Mouse (Mus musculus) spleen, postnatal 4 days (tissue): ENCODE data around the gene Satb2.

ENCODE experiments used
- DNase-seq, 2 experiments: peaks; one replicate each; pipeline ENCODE4 v3.0.0; 2022; ENCODE audit warnings: low spot score in 2 of 2

Gene Satb2

DNA sequence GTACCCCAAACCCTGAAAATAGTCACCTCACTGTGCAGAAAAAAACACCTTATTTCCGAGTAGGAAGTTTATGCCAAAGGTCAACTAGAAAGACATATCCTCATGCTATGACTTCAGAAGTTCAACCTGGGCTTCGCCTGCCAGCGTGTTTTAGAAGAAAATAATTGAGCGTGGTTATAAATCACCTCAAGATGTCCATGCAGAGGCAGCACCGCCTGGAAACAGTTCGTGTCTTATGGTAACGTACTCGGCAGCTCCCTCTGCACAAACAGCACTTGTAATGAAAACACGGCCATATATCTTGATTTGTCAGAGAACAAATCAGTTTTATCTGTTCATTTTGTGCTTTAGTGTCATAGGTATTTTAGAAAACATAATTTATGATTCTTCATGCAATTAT, 44.6 kb downstream of the Satb2 start:
- DNase-seq = no peak

DNA sequence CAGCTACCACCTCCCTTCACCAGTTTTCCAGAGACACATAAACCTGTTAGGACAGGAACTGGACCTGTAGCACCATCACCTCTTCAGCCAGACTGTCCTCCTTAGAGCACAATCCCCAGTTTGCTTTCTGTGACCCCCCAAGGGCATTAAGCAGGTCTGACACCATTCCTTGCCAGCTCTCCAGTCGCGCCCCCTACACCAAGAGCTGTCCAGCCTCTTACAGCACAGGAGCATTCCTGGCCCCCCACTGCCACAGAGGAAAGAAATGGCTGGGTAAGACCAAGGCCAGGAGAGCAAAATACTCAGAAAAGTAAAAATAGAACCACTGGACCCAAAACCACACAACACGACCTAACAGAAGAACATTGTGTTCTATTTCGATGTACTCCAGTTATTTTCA, 48.4 kb downstream of the Satb2 start:
- DNase-seq = no peak

DNA sequence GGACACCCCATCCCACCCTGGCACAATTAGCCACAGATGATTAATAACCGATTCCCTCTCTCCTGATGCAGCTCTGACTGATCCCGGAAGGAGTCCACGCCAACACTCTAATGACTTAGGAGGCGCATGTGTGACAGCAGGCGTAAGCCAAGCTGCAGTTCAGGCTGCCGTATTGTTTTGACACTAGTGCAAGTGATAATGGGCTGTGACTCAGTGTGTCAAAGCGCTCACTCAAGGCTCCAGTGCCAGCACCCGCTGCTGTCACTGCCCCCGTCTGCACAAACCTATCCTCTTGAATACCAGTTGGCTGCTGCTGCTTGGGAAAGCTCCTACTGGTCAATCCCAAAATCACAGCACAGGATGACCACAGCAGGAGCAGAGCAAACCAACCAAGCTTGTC, 49.7 kb downstream of the Satb2 start:
- no peak for DNase-seq

DNA sequence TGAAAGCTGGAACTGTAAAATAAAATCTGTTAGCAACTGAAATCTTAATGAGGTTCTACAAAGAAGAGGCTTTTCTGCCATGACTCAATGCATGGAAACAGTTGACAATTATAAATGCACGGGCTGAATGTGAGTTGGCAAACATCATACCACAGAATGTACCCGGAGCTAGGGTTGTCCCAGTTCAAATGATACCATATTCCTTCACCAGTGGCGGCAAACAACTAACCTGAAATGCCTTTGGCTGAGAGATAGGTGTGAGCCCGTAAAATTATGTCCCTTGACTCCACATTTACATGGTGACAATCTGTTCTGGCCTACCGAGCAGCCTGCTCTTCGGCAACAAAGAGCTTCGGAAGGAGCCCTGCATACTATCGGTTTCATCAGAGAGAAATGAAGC, 58.0 kb downstream of the Satb2 start:
- no peak for DNase-seq

DNA sequence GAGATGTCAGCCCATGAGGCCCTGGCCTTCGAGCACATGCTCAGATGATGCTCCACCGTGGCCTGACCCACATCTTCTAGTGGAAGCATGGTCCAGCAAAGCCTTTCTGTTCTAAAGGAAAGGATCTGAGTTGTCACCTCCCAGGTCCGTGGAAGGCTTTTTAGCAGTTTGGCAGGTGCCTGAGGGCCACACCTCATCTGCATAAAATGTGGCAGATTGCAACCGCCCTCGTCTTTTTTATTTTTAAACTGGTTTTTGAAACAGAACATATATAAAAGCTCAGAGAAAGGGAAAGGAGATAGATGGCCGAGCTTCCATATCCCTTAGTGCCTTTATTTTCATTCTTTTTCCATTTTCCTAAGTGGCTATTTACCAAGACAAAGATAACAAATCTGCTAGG, 64.2 kb downstream of the Satb2 start:
- DNase-seq = no peak

DNA sequence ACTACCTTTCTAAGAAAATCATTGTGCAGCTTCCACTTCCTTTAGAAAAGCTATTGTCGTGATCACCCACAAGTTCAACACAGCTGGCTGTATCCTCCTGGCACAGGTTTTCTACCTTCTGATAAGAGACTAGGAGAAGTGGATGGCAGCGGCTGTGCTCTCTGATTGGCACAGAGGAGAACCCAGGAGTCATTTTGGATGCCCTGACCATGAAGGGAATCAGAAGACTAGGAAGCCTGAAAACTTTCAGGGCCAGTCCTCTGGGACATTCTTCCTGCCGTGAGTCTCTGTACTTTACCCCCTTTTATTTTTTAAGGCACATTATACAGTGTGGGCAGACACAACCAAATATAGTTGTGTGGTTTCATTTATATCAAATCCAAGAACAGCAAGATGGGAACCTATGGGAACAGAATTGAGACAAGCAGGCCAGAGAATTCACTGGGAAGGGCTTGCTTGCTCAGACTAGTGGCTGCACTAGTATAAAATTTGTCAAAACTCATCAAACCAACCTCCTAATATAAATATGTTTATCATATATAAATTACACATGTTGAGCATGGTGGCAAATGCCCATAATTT, 77.7 kb downstream of the Satb2 start:
- DNase-seq = no peak

DNA sequence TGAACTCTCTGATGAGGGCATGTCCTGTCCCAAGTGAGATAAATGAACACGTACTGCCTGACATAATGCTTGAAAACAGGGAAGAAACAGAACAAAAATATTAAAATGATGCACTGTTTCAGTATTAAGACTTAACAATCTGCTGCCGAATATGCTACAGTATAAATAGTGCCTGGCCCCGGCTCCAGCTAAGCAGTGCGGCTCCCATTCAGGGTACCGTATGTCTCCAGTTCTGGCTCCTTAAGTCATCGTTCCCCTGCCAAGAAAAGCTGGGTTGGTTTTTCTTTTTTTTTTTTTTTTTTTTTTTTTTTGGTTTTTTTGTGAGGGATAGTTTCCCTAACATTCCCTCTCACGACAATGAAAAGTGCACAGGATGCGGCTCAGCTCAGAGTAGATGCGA, 78.3 kb downstream of the Satb2 start:
- DNase-seq = no peak

DNA sequence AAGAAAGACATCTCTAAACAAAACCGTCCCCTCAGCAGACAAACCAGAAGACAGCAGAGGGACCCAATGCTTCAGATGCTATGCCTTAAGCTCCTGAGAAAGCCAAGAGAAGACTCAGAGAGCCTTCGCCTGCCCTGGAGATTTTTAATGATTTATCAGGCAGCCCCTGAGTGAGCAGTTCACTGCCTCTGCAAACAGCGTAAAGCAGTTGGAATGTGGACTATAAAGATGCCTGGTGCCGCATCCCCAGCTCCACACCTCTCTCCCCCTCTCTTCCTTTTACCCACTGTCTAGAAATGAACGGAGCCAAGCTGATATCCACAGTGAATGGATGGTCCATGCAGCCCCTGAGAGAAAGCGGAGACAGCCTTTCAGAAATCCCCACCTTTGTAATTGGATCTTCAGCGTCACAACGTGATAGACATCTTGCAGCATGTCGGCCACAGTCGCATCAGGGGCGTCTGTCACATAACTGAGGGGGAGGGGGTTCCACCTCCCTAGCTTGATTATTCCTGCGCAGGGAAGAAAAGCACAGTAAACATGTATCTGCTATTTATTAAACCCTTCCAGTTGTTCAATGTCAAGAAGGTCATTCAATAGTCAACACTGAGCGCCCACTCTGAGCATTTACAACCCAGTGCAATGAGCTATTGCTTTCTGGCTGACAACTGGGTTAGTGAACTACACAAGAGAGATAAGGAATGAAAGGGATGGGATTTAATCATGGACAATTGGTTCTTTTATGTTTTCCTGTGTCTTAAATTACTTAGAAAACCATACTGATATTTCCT, 79.6 kb downstream of the Satb2 start:
- no peak for DNase-seq

DNA sequence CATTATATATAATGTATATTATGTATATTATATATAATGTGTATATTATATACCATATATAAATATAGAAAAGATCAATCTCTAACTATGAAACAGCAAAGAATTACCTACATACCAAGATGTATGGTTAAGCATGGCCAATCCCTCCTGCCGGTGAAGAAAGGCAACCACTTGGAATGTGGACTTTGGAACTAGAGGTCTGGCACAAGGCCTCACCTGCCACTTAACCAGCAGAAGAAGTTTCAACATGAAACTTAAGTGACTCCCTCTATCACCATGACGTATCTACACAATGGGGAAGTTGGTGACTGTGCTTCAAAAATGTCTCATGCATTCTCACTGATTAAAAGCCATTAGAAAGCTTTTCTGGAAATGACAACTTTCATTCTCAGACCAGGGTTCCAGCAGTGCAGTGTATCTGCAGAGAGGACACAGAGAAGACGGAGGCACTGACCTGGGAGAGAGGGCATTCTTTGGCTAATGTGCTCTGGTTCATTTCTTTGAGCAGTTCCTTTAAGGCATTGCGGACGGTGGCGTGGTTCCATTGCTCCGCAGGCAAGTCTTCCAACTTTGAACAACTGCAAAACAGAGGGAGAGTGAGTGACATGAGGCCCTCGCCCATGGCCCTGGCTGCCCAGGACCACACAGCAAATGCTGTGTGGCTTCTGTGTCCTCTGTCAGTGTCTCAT, 80.8 kb downstream of the Satb2 start:
- DNase-seq = no peak

DNA sequence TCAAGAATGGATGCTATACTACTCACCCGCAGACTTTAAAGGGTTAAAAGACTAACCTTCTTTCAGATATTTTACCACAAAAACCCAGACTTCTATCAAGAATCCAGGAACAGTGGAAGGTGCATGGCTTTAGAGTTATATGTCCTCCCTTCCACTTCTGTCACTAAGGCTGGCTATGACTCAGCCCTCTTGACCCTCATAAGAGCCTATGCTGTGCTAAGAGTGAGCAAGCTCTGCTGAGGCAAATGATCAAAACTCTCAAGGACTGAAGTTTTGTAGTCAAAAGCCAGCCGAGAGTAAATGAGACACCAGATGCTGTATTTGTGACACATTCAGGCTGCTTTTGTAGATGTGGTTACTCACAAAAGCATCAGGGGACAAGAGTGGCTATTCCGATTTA, 81.8 kb downstream of the Satb2 start:
- no peak for DNase-seq

DNA sequence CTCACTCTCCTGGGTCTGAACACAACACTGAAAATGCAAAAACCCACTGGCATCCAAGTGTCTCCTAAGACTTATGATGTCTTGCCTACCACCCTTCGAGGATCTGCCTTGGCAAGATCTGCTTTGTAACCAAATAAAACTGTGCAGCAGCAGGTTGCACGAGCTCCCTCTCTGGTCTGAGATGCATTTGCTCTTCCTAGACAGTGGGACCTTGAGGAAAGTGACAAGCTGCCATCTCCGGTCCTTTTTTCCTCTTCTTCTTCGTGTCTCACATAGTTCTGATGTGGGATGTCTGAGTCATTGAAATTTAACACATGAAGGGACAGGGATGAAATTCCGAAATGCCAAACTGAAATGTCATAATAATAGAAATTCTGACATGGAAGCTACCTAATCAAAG, 85.7 kb downstream of the Satb2 start:
- no peak for DNase-seq

DNA sequence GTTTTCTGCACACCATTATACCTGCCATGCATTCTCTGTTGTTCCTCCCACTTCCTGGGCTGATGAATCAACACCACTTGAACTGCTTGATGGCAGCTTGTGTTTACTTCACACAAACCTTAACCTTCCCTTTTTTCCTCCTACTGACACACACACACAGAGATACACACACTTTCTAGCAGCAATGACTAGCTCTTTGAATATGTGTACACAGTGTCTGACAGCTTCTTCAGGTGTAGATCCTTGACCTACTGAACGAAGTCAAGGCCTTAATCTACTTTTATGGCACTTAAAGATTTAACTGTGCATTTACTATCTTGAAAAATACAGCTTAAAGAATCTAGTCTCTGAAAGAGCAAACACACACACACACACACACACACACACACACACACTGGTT, 89.5 kb downstream of the Satb2 start:
- DNase-seq = no peak

DNA sequence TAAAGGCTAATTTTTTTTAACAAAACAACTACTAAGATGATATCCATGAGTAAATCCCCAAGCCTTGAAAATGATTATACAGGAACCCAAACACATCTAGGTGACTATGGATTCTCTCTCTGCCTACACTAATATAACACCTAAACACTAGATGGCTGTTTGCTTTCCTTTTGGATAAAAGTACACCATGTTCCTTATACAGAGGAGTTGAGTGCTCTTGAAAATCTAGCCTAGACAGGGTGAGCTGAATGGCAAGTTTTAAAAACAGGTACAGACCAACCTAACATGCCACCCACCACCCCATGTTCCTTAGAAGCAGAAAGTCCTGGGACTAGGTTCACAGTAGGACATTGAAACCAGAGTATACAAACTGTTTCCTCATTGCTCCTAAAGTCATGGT, 90.9 kb downstream of the Satb2 start:
- DNase-seq = no peak

DNA sequence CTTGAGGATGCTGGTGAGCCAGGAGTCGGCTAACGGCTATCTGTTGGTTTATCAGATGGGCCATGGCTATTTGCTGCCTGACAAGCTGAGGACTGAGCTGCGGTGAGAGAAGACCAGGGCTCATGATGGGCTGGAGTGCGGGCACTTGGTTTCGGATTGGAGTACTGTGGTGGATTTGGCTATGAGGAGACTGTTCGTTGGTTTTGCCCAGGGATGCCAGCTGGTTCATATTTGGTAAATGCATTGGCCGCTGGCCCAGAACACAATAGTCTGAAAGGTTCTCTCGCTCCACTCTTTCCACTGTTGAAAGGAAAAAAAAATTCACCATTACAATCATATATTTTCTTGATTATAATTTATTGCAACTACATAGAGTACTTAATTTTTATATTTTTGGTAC, 107.0 kb downstream of the Satb2 start:
- no peak for DNase-seq

DNA sequence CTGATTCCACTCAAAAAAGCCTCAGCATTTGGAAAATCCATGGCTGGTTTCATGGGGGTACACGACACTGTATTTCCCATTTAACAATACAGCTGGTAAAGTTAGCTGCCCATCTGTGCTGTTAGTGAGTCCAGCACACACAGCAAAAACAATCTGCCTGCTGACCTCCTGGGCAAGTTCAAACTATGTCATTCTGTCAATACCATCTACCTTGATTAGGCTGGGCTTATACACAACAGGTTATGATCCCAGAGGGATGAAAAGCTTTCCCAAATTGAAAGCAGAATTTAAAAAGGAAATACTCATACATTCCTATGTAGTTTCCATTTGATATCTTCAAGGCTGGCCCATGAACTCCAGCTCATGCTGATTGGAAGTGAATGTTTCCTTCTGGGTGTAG, 113.2 kb downstream of the Satb2 start:
- DNase-seq = no peak

DNA sequence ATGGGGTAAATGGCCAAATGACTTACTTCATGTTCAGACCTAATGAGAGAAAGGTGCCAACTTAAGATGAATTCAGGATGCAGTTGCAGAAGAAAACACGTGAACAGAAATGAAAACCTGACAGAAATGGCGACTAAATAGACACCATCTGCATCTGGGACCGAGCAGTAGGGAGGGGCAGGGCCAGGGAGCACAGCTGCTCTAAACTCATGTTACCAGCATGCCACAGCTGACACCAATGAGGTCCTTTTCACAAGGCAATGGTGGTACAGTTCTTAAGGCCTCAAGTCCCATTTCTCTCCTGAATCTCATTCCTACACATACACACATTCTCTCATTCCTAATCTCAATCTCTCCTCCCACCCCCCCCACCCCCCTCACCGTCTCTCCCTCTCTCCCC, 115.7 kb downstream of the Satb2 start:
- no peak for DNase-seq

DNA sequence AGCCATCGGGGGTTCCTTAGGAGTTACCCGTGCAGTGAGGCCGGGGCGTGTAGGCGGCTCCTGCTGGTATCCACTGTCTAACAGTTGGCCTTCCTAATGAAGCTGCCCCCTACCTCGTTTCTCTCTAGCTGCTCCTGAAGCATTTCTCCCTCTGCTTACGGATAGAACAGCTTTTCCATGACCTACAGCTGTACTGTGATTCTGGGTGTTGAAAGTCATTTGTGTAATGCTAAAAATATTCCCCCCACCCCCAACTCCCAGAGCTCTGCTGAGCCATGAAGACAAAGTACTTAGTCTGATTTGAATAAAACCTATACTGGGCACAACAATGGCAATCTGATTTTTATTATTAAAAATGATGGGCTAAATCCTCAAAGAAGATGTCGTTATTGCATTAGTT, 121.2 kb downstream of the Satb2 start:
- no peak for DNase-seq

DNA sequence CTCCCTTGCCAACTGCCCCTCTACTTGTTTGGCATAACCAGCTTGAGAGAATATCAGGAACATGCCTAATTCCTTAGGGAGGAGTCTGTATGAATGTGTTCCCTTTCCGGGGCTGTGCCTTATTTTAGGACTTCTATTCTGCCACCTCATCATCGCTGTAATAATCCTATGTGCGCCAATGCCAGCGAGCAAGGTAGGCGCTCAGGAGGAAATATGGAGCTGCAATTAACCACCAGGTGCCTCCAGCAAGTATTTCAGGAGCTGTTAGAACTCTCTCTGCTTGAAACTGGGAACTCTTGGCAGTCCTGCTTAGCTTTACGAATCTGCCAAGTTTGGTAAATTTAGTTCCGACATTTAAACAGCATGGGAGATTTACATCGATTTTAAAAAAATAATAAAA, 128.0 kb downstream of the Satb2 start:
- DNase-seq = no peak

DNA sequence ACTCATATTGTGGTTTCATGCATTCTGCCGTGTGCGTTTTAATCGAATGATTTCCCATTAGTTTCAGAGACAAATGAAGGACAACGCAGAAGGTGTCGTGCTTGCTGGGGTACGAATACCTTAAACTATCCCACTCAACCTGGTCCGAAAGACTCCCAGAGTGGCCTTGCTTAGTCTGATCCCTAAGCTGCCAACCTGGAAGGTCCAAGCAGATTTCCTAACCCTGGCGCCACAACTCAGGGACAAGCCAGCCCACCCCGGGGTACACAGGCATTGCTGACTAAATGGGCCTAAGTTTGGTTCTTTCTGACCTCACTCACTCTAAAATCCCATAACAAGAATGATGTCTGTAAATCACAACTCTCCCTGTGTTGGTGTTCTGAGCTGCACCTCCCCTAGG, 132.1 kb downstream of the Satb2 start:
- no peak for DNase-seq

DNA sequence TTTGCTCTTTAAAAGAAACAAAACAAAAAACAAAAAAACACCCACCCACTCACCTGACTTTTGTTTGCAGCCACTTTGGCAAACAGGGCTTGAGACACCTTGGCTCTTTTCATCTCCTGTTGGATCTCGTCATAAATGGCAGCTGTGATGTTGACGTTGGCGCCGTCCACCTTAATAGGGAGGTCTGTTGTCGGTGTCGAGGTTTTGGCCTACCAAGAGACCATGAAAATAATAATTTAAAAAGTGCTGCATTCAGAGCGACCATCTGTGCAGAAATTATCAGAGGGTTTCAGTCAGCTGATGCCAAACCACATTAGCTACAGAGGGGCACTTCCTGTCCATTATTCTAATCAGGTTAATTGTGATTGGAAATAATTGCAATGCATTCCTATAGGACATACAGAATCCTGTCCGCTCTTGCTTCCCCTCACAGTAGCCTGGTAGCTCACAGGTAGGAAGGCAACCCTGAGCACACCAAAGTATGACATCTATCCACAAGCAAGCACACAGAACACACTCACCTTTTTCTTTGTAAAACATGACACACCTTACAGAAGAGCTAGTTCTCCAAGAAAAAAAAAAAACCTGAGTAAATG, 132.8 kb downstream of the Satb2 start:
- DNase-seq = no peak

DNA sequence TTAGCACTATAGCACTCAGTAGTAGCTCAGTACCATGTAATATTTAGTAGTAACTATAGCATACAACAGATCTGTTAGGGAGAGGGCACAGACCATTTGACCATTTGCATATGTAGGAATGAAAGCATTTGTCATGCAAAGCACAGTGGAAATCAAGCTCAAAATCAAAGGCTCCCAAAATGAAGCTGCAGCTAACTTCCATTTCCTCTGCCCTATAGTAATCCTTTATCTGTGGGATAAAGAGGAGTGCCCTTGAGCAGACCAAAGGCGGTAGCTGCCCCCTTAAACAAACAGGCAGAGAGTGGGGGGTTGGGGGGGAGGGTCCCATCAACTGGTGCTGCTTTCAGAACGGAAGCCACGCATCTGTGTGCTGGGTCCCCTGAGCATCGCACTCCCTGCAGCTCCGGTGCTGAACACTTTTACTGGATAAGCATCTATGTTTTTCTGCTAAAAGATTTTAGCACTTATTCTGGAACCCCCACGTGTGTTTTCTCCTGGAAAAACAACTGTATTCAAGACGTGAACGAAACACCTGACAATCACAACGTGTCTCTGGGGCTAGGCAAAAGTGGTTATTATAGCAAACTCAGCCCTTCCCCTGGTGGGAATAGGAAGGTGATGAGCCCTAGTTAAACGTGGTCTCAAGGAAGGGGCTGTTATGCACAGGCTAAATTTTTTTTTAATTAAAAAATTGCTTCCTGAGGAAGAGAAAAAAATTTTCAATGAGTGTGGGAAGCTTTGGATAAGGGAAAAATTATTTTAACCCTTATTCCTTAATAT, 133.7 kb downstream of the Satb2 start:
- no peak for DNase-seq

DNA sequence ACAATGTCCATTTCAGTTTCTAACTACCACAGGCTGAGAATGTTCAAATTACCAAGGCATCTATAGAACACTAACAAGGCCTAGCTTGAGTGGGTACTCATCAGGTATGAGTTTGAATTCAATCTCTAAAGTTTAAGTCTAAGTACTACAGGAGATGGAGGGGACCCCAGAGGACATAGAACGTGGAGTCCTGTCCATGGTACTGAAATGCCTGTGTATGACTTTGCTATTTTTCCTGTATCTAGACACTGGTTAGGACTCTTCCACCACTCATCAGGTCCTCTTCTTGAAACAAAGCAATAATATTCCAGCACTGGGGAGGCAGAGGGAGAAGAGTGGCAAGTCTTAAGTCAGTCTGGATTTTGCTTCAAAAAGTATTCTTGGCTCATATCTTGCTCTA, 139.5 kb downstream of the Satb2 start:
- no peak for DNase-seq
